ENCODE assay signal across 11 mouse cellular contexts in the genomic region with DNA sequence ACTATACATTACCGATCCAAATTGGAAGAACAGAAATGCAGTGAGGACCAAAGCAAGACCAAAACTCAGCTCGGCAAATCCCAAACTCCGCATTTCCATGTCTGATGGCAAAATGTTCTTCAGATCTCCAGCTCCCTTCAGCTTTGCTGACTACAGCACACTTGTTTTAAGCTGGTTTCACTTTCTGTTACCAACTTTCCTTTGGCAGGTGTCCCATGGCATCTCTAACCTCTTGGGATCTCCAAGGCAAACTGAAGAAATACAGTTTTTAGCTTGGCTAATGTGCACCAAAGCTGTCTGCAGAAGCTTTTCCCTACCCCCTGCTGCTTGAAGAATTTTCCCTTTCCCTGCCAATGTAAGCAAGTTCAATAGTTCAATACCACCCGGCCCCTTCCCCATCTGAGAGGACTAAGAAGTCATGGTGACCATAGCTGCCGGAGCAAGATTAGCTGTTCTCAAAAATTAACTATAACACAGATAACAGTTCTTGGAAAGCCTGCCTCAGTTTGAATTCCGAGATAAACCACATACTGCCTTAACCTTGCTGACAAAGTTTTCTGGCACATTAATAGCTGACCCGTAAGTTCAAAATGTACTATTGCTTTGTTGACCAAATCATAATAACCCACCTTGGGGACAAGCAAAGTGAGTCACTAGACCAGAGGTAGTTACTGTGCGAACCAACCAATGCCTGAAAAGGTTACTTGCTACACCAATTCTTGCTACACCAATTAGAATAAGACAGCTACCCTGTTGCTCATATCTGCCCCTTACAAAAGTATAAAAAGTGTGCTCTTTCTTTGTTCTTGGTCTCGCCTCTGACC. TPM values are rescaled to one million over a fixed set of nuclear protein-coding genes. Genes with fewer than 3 reads are reported as not detected.
DNase-seq lines count a peak whose midpoint lies in the region; ATAC-seq lines count a peak whose summit lies in the region.
"Had no signal": no experiment of that assay in that cellular context is flagged by ENCODE, and none has a peak within 500 bp of the region (broad histone marks: within the 10 kb centered on the region; RNA-seq: fewer than 3 reads in every experiment).

No protein-coding gene starts in this region.

- intact Hi-C loops in gastrocnemius, postnatal 14 days (cut with DNase I; ENCODE audit: low total_unique reads), result no loop called here

- ATAC-seq in megakaryocyte-erythroid progenitor cell, adult 5-6 weeks (replicated peaks; ENCODE audit: low FRiP score, low TSS enrichment, poor library complexity, severe bottlenecking), result peak; percentile 50
- ATAC-seq: activated CD4-positive, CD25-positive, alpha-beta regulatory T cell, adult 4 months had no signal

- DNase-seq in gastrocnemius, adult 18-20 months (ENCODE audit: low spot score), result peak; percentile 51
- DNase-seq in gastrocnemius, postnatal 14 days, result no peak
- peak; percentile 38 for DNase-seq in ovary, postnatal 14 days (ENCODE audit: low spot score)
- no peak for DNase-seq in ovary, postnatal 36 days (ENCODE audit: low spot score)
- peak; percentile 38 for DNase-seq in kidney, postnatal 14 days
- no peak for DNase-seq in layer of hippocampus, adult 18-20 months (ENCODE audit: low spot score in 2 of 2)
- DNase-seq in neural tube, embryonic 10.5 days (ENCODE audit: extremely low spot score, low spot score), result no peak
- DNase-seq: layer of hippocampus, postnatal 36 days; thymus, adult 18-20 months had no signal

RNA-seq across cellular contexts. Expression of gene Rapsn, which starts 7.8 kb away (rescaled TPM):
- total RNA-seq in gastrocnemius, adult 18-20 months (2021), result 10 to 100 TPM; 27.4 to 28.9 TPM
- total RNA-seq in gastrocnemius, postnatal 14 days (2021), result 10 to 100 TPM; 22.4 to 23.0 TPM
- not detected in 2 replicates for total RNA-seq in megakaryocyte-erythroid progenitor cell, adult 5-6 weeks (2014; fragmentation: Nextera tagmentation)
- 0.80 TPM in 1 of 2 replicates, not detected in the other for total RNA-seq in megakaryocyte-erythroid progenitor cell, adult 5-6 weeks (2017)
- total RNA-seq in layer of hippocampus, adult 18-20 months (2021), result under 1 TPM; 0.23 to 0.57 TPM

RNA-seq across cellular contexts. Expression of gene Psmc3, which starts 26.2 kb away (rescaled TPM):
- total RNA-seq in gastrocnemius, adult 18-20 months (2021), result 100 to 1,000 TPM; 249 to 273 TPM
- total RNA-seq in gastrocnemius, postnatal 14 days (2021), result 100 to 1,000 TPM; 279 to 288 TPM
- total RNA-seq in megakaryocyte-erythroid progenitor cell, adult 5-6 weeks (2014; fragmentation: Nextera tagmentation), result 172 and 200 TPM in 2 replicates
- total RNA-seq in megakaryocyte-erythroid progenitor cell, adult 5-6 weeks (2017), result 297 and 355 TPM in 2 replicates
- 100 to 1,000 TPM; 199 to 219 TPM for total RNA-seq in layer of hippocampus, adult 18-20 months (2021)

RNA-seq across cellular contexts. Expression of gene Slc39a13, which starts 42.6 kb away (rescaled TPM):
- 10 to 100 TPM; 16.9 to 19.9 TPM for total RNA-seq in gastrocnemius, adult 18-20 months (2021)
- total RNA-seq in gastrocnemius, postnatal 14 days (2021), result 10 to 100 TPM; 21.7 to 25.9 TPM
- 18.9 and 21.3 TPM in 2 replicates for total RNA-seq in megakaryocyte-erythroid progenitor cell, adult 5-6 weeks (2014; fragmentation: Nextera tagmentation)
- total RNA-seq in megakaryocyte-erythroid progenitor cell, adult 5-6 weeks (2017), result 6.4 and 10.6 TPM in 2 replicates
- 10 to 100 TPM; 26.2 to 32.7 TPM for total RNA-seq in layer of hippocampus, adult 18-20 months (2021)

RNA-seq across cellular contexts. Expression of gene Spi1, which starts 54.6 kb away (rescaled TPM):
- 1 to 10 TPM in 1 of 2 experiments, under 1 TPM in 1; 0.43 to 1.1 TPM for total RNA-seq in gastrocnemius, adult 18-20 months (2021)
- total RNA-seq in gastrocnemius, postnatal 14 days (2021), result 1 to 10 TPM; 1.5 to 2.1 TPM
- total RNA-seq in megakaryocyte-erythroid progenitor cell, adult 5-6 weeks (2014; fragmentation: Nextera tagmentation), result 5.9 and 10.4 TPM in 2 replicates
- total RNA-seq in megakaryocyte-erythroid progenitor cell, adult 5-6 weeks (2017), result 3.7 and 8.8 TPM in 2 replicates
- 1 to 10 TPM; 2.8 to 4.0 TPM for total RNA-seq in layer of hippocampus, adult 18-20 months (2021)

Comparison
In these comparisons a context has a peak if more than half of its experiments do, and no peak if none do; other contexts are left out.
1. DNase-seq: peak in gastrocnemius, adult 18-20 months (single experiment), ovary, postnatal 14 days (single experiment) and kidney, postnatal 14 days (single experiment); none in gastrocnemius, postnatal 14 days (single experiment), ovary, postnatal 36 days (single experiment), layer of hippocampus, adult 18-20 months (0 of 2) and neural tube, embryonic 10.5 days (single experiment).
2. RNA of gene Rapsn, which starts 7.8 kb away (total RNA-seq): 27.4 to 28.9 TPM in gastrocnemius, adult 18-20 months and 22.4 to 23.0 TPM in gastrocnemius, postnatal 14 days; 0.23 to 0.57 TPM in layer of hippocampus, adult 18-20 months and 0.80 TPM in megakaryocyte-erythroid progenitor cell, adult 5-6 weeks; every median in the first group is over 10 times any median in the second.